Mouse (Mus musculus): ENCODE results near the gene Txndc2. TPM values are rescaled to one million over a fixed set of nuclear protein-coding genes. Genes with fewer than 3 reads are reported as not detected.

The Txndc2 gene
- polyA plus RNA-seq, 1 experiment from 2014 or later, result not detected

DNA sequence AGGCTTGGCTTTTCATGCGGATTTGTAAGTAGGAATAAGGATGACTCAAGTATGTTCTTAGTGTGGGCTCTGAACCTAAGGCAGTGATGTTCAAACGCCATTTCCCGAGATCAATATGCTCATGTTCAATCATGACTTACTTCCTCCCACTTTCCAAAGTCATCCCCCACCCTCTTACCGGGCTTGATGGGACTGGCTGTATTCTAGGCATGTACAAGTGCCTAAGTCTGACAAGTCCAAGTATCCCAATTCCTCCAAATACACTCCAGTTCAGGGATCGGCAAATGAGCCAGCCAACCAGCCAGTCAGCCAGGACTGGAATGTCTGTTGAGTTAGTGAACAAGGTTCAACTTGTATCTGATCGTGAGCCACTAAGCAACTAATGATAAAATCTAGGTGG lies 15.7 kb downstream of the Txndc2 start:
- Histone ChIP-seq H3K9ac (ENCODE audit: low read depth, low read length) (no peak overlapping the region), H3K4me2 (replicated peaks; ENCODE audit: low read depth, low read length) (no peak overlapping the region)
- WGBS, result 85% methylated on average over 6 of the region's 6 CpGs

DNA sequence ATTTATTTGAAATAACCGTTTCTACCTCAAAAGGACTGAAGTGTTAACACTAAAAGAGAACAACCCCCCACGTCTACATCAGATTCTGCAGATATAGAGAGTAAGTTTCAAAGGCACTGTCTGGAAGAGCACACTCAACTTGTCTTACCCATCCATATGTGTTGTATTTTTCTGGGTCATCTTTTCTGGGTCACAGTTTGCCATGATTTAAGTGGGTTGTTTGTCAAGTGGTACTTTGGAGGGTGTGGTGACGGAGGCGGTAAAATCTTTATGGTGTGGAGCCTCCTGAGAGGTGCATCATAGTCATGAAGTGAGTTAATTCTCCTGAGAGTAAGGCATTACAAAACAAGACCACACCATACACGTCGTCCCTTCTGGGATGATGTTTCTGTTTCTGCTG lies 16.4 kb downstream of the Txndc2 start:
- 85% methylated on average over 6 of the region's 6 CpGs for WGBS
- no peak overlapping the region for H3K9ac ChIP-seq (ENCODE audit: low read depth, low read length)
- no peaks in the 10 kb centered on the region for H3K27me3 ChIP-seq (ENCODE audit: control insufficient read depth, insufficient read depth, low read length)
- H3K4me1 ChIP-seq (replicated peaks; ENCODE audit: control insufficient read depth, insufficient read depth, low read length), result no peaks in the 10 kb centered on the region
- no peak overlapping the region for H3K4me3 ChIP-seq (ENCODE audit: low read depth, low read length)
- no peaks in the 10 kb centered on the region for H3K36me3 ChIP-seq (ENCODE audit: control insufficient read depth, insufficient read depth, low read length)
- H3K27ac ChIP-seq (ENCODE audit: low read depth, low read length), result no peak overlapping the region
- no peaks in the 10 kb centered on the region for H3K9me3 ChIP-seq (ENCODE audit: control insufficient read depth, low read length)
- no peak for ATAC-seq (ENCODE audit: low FRiP score)
- DNase-seq (ENCODE audit: low spot score), result no peak
- no peak overlapping the region for H3K4me2 ChIP-seq (replicated peaks; ENCODE audit: low read depth, low read length)

More for the DNA sequence above, 15.7 kb downstream of the Txndc2 start:
- no peaks in the 10 kb centered on the region for H3K9me3 ChIP-seq (ENCODE audit: control insufficient read depth, low read length)
- ATAC-seq (ENCODE audit: low FRiP score) (no peak), DNase-seq (ENCODE audit: low spot score) (no peak)
- H3K27me3 ChIP-seq (ENCODE audit: control insufficient read depth, insufficient read depth, low read length), result no peaks in the 10 kb centered on the region
- H3K36me3 ChIP-seq (ENCODE audit: control insufficient read depth, insufficient read depth, low read length), result no peaks in the 10 kb centered on the region
- no peak overlapping the region for H3K27ac ChIP-seq (ENCODE audit: low read depth, low read length)
- H3K4me1 ChIP-seq (replicated peaks; ENCODE audit: control insufficient read depth, insufficient read depth, low read length), result no peaks in the 10 kb centered on the region
- H3K4me3 ChIP-seq (ENCODE audit: low read depth, low read length), result no peak overlapping the region

DNA sequence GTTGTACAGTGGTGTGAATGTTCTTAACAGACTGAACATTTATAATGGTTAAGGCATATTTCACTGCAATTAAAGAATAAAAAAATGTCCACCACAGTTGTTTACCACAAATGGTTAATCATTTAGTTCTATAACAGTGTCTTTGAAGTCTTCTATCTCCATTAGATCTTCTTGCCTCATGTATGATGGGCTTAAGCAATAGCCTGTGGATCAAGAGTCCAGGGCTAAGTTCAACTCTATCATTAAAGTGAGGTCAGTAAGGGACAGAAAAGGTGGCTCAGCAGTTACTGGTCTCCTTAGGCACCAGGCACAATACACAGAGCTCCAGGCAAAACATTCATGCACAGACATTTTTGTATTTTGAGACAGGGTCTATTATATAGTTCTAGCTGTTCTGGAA lies 18.8 kb downstream of the Txndc2 start:
- Histone ChIP-seq H3K4me3 (ENCODE audit: low read depth, low read length) (no peak overlapping the region), H3K27ac (ENCODE audit: low read depth, low read length) (no peak overlapping the region), H3K27me3 (ENCODE audit: control insufficient read depth, insufficient read depth, low read length) (no peaks in the 10 kb centered on the region), H3K9me3 (ENCODE audit: control insufficient read depth, low read length) (no peaks in the 10 kb centered on the region), H3K4me1 (replicated peaks; ENCODE audit: control insufficient read depth, insufficient read depth, low read length) (no peaks in the 10 kb centered on the region), H3K36me3 (ENCODE audit: control insufficient read depth, insufficient read depth, low read length) (no peaks in the 10 kb centered on the region), H3K4me2 (replicated peaks; ENCODE audit: low read depth, low read length) (no peak overlapping the region), H3K9ac (ENCODE audit: low read depth, low read length) (no peak overlapping the region)
- DNase-seq (ENCODE audit: low spot score), result no peak
- no peak for ATAC-seq (ENCODE audit: low FRiP score)

DNA sequence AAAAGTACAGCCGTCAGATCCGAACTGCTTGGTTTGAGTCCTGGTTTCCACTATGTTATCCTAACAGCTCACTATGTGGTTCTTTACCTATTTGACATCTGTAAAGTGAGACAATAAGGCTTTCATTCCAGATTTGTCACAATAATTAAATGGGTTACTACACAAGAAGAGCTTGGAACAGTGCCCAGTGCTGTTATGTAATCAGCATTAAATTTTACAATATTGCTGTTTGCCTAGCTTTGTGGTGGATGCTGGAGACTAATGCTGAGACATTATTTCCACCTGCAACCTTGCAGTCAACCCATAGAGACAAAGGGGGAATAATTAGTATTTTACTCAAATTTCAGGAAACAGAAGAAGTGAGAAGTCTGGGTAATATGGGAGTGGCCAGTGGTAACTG lies 23.5 kb downstream of the Txndc2 start:
- ATAC-seq (ENCODE audit: low FRiP score) (no peak), DNase-seq (ENCODE audit: low spot score) (no peak)
- Histone ChIP-seq H3K9ac (ENCODE audit: low read depth, low read length) (no peak overlapping the region), H3K4me2 (replicated peaks; ENCODE audit: low read depth, low read length) (no peak overlapping the region), H3K27ac (ENCODE audit: low read depth, low read length) (no peak overlapping the region), H3K27me3 (ENCODE audit: control insufficient read depth, insufficient read depth, low read length) (no peaks in the 10 kb centered on the region), H3K4me3 (ENCODE audit: low read depth, low read length) (no peak overlapping the region), H3K36me3 (ENCODE audit: control insufficient read depth, insufficient read depth, low read length) (no peaks in the 10 kb centered on the region), H3K9me3 (ENCODE audit: control insufficient read depth, low read length) (no peaks in the 10 kb centered on the region), H3K4me1 (replicated peaks; ENCODE audit: control insufficient read depth, insufficient read depth, low read length) (0 out of 2 replicates have a peak, but pooled peaks cover 2% of the 10 kb centered on the region)
- WGBS, result 93% methylated on average over 2 of the region's 2 CpGs

DNA sequence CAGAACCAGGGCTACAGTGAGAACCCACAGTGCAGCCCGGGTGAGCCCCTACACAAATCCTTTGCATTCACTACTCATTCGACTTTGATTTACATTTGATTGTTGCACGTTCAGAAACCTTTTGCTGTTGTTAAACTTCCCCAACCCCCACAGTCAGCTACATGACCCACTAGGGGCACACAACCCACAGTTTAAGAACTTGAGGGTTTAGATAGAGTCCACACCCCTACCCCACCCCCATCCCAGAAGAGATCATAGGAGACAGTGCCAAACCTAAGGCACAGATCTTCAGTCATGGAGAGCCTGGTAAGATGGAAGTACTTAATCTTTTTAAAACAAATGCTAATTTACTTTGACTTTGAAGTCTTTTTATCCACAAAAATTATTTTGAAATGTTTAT lies 26.3 kb downstream of the Txndc2 start:
- Histone ChIP-seq H3K27me3 (ENCODE audit: control insufficient read depth, insufficient read depth, low read length) (no peaks in the 10 kb centered on the region), H3K4me1 (replicated peaks; ENCODE audit: control insufficient read depth, insufficient read depth, low read length) (0 out of 2 replicates have a peak, but pooled peaks cover 2% of the 10 kb centered on the region), H3K4me2 (replicated peaks; ENCODE audit: low read depth, low read length) (no peak overlapping the region), H3K27ac (ENCODE audit: low read depth, low read length) (no peak overlapping the region), H3K9ac (ENCODE audit: low read depth, low read length) (no peak overlapping the region), H3K9me3 (ENCODE audit: control insufficient read depth, low read length) (no peaks in the 10 kb centered on the region), H3K4me3 (ENCODE audit: low read depth, low read length) (no peak overlapping the region), H3K36me3 (ENCODE audit: control insufficient read depth, insufficient read depth, low read length) (no peaks in the 10 kb centered on the region)
- 55% methylated on average over 3 of the region's 3 CpGs for WGBS
- no peak for DNase-seq (ENCODE audit: low spot score)
- ATAC-seq (ENCODE audit: low FRiP score), result no peak

DNA sequence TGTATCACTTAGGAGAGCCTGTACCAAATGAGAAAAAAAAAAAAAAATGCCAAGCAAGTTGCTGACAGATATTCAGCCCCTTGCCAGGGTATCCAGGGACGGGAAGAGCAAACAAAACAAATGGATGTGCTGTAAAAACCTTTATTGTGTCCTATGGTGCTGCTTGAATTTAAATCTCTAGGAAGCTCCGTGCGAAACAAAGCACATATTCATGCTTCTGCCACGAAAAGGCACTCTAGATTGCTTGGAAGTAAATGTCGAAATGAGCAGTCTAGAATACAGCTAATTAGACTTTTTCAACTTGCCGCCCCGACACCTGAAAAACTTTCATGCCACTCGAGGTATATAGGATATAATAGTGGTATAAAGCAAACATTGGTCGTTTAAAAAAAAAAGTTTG lies 27.5 kb downstream of the Txndc2 start:
- ATAC-seq (ENCODE audit: low FRiP score), result no peak
- H3K9me3 ChIP-seq (ENCODE audit: control insufficient read depth, low read length), result no peaks in the 10 kb centered on the region
- 1% methylated on average over 9 of the region's 9 CpGs for WGBS
- H3K9ac ChIP-seq (ENCODE audit: low read depth, low read length), result peak overlapping the region; percentile 96
- peak overlapping the region; percentile 59 for H3K4me2 ChIP-seq (replicated peaks; ENCODE audit: low read depth, low read length)
- DNase-seq (ENCODE audit: low spot score), result no peak
- H3K36me3 ChIP-seq (ENCODE audit: control insufficient read depth, insufficient read depth, low read length), result no peaks in the 10 kb centered on the region
- H3K27ac ChIP-seq (ENCODE audit: low read depth, low read length), result peak overlapping the region; percentile 99
- H3K4me3 ChIP-seq (ENCODE audit: low read depth, low read length), result peak overlapping the region; percentile 97
- no peaks in the 10 kb centered on the region for H3K27me3 ChIP-seq (ENCODE audit: control insufficient read depth, insufficient read depth, low read length)
- 0 out of 2 replicates have a peak, but pooled peaks cover 5% of the 10 kb centered on the region for H3K4me1 ChIP-seq (replicated peaks; ENCODE audit: control insufficient read depth, insufficient read depth, low read length)

DNA sequence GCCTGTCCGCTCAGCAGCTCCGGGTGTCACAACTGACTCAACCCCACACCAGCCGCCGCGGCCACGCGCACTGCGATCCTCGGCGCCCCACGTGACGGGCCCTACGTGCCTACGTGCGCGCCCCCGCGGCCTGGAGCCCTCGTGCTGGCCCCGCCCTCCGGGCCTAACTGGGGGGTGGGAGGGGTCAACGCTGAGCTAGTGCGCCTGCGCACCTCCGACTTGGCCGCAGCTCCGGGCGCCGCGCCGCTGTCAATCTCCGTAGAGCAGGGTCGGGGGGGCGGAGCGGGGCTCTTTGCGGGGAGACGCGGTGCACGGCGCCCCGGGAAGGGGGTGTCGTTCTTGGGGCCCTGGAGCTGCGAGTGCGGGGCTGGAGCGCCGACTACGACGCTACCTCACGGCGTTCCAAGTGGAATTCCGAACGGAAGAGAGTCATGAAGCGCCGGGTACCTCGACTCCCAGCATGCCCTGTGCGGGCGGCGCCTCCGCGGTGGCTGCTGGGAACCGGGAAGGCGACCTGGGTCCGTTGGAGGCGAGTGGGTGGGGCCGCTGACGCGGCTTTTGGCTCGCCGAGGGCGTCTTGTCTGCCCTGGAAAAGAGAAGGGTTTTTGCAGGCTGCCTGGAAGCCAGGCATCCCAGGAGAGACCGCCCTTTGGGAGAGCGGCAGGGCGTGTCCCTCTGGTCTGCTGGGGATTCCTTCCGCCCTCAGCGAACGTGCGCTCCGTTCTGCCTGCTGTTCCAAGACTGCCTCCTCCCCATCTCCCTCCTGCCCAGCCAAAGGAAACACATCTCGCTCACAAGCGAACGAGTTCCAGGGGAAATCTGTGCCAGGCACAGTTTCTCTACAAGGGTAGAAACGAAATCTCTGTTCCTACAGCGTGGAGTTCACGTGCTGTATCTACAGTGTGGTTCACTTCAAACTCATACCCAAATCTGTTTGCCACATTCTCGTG lies 28.2 kb downstream of the Txndc2 start, which contains the start of gene Vapa:
Vapa (minus strand) TSS at position 93 of the 950 bp plus-strand sequence.
- H3K4me1 ChIP-seq (replicated peaks; ENCODE audit: control insufficient read depth, insufficient read depth, low read length), result 0 out of 2 replicates have a peak, but pooled peaks cover 5% of the 10 kb centered on the region
- H3K27me3 ChIP-seq (ENCODE audit: control insufficient read depth, insufficient read depth, low read length), result no peaks in the 10 kb centered on the region
- WGBS, result under 1% methylated on average over 82 of the region's 85 CpGs
- DNase-seq (ENCODE audit: low spot score), result peak; percentile 100
- peak within 1 kb of the TSS; percentile 62 for H3K4me2 ChIP-seq (replicated peaks; ENCODE audit: low read depth, low read length)
- H3K27ac ChIP-seq (ENCODE audit: low read depth, low read length), result peak within 1 kb of the TSS; percentile 99
- H3K4me3 ChIP-seq (ENCODE audit: low read depth, low read length), result peak within 1 kb of the TSS; percentile 97
- H3K9me3 ChIP-seq (ENCODE audit: control insufficient read depth, low read length), result no peaks in the 10 kb centered on the region
- H3K9ac ChIP-seq (ENCODE audit: low read depth, low read length), result peak within 1 kb of the TSS; percentile 96
- H3K36me3 ChIP-seq (ENCODE audit: control insufficient read depth, insufficient read depth, low read length), result no peaks in the 10 kb centered on the region
- peak; percentile 93 for ATAC-seq (ENCODE audit: low FRiP score)

DNA sequence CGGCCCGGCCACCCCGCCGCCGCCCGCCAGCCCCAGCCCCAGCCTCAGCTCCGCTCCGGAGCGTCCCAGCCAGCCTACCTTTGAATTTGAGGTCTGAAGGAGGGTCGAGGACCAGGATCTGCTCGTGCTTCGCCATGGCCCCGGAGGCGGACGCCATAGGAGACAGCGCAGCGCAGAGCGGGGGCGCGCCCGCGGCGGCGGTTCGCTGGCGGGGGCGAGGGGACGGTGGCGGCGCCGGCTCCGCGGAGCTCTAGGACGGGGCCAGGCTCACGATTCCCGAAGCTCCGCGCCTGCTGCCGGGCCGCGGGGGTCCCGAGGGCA lies 28.9 kb downstream of the Txndc2 start:
- no peak for DNase-seq (ENCODE audit: low spot score)
- H3K36me3 ChIP-seq (ENCODE audit: control insufficient read depth, insufficient read depth, low read length), result no peaks in the 10 kb centered on the region
- H3K27me3 ChIP-seq (ENCODE audit: control insufficient read depth, insufficient read depth, low read length), result no peaks in the 10 kb centered on the region
- peak overlapping the region; percentile 97 for H3K4me3 ChIP-seq (ENCODE audit: low read depth, low read length)
- H3K4me2 ChIP-seq (replicated peaks; ENCODE audit: low read depth, low read length), result no peak overlapping the region; the same call in none of the 2 replicates
- ATAC-seq (ENCODE audit: low FRiP score), result peak; percentile 72
- 0 out of 2 replicates have a peak, but pooled peaks cover 5% of the 10 kb centered on the region for H3K4me1 ChIP-seq (replicated peaks; ENCODE audit: control insufficient read depth, insufficient read depth, low read length)
- no peaks in the 10 kb centered on the region for H3K9me3 ChIP-seq (ENCODE audit: control insufficient read depth, low read length)
- WGBS, result under 1% methylated on average over 34 of the region's 42 CpGs
- peak overlapping the region; percentile 96 for H3K9ac ChIP-seq (ENCODE audit: low read depth, low read length)
- peak overlapping the region; percentile 99 for H3K27ac ChIP-seq (ENCODE audit: low read depth, low read length)

Measured in hindbrain, embryonic 11.5 days (tissue).